Mouse (Mus musculus) lung, adult 18-20 months (tissue): ENCODE measurements around the gene Khnyn.

Experiments used
- DNase-seq, 2 experiments: peaks; one replicate each; pipeline ENCODE4 v3.0.0; 2022; ENCODE audit warnings: mixed read lengths in 2 of 2

Khnyn gene

DNA sequence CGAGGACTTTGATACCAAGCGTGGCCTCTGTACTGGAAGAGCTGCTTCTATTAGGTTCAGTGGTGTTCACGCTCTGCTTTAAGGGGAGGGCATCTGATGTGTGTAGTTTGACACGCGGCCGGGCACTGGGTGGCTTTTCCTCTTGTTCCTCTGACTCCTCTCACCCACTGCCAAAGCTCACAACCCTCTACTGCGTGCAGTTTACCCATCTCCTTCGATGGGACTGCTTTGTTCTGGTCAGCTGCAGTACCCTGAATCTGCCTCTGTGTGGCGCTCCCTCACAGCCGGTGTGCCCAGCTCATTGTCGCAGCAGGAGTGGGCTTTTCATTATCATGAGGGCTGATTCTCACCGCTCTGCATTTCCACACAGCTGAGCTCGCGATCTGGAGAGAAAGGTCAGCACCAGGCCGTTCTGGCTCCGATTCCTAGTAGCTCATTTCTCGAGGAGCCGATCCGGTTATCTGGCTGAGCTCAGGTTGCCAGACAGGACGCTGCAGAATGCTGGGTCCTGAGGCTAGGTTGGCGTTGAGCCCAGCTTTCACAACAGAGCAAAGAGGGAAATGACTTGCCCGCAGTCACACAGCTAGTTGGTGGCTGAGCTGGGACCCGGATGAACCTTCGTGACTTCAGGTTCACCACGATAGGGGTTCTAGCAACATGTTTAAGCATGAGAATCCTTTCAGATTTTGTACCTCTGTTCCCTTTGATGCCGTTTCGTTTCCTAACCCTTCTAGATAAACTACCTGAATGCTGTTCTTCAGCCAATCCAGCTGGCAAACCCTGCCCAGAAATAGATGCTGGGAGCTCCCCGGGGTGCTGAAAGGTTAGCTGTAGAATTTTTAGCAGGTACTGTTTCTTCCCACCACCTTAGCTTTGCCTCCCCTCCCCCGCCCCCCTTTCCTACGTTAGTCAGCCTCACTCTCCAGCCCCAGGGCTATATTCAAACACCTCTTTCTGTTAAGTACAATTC, 10.7 kb upstream of the Khnyn start:
- DNase-seq, result peak; percentile 78 to 79

DNA sequence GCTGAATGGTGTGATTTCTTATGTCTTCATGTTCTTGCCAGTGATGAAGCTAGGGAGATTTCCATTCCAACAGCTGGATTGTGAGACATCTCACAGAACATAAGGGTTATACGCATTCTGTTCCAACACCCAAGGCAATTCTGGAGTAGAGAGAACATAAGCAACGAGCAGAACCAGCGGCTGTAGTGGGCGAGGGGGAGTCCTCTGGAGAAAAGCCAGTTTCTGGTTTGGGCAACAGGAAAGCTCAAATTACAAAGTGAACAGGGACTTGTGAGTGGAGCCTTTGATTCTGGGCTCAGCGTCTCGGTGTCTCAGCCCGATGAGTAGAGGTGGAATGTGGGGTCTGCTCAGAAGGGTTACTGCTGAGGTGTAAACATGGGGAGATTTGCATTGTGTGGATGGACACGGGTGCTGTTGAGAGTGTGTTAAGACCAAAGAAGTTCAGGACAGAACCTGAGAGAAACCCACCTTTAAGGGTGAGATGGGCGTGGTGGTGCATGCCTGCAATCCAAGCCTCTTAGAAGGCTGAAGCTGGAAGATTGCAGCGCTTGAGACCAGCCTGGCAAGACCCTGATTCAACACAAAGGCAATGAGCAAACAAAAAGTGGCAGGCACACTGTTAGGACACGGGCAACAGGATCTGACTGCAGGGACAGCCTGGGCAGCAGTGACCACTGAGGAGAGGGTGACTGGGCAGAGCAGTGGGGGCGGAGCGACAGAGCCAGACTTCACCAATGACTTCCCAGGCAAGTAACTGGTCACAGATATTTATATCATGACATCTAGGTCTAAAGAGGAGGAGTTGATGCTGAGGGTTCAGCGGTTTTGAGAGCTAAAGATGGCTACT, 7.1 kb upstream of the Khnyn start:
- DNase-seq, result no peak

DNA sequence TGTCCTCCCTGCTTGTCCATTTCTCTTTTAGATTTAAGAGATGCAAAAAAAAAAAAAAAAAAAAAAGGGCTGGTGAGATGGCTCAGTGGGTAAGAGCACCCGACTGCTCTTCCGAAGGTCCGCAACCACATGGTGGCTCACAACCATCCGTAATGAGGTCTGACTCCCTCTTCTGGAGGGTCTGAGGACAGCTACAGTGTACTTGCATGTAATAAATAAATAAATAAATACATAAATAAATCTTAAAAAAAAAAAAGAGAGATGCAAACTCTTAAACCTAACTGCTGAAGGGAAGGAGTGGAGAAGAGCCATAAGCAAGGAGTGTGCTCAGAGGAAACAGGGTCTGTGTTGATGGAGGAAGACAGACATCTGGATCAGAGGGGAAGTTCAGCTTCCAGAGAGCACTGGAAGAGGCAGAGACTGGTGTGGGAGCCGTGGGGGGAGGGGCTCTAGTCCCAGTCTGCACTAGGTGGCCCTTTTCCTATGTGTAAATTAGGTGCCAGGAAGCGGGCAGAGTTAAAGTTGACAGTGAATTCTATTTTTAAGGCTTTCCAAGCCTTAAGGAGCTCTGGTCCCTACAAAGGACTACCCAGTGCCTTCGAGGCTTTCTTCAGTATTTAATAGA, 6.3 kb upstream of the Khnyn start:
- DNase-seq, result no peak

DNA sequence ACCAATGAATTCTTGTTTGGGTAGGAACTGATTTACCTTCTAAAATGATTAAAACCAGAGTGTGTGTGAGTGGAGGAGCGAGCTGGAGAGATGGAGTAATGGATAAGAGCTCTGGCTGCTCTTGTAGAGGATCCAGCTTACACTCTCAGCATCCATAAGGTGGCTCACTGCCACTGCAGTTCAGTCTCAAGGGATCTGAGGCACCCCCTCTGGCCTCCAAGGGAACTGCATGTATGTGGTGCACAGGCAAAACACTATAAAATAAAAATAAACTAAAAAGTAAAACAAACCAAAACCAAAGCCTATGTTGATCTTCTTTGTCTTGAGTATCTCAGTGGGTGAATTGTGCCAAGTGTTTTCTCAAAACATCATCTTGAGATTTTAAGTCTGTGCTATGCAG, 5.1 kb upstream of the Khnyn start:
- DNase-seq, result peak; percentile 72 to 82

DNA sequence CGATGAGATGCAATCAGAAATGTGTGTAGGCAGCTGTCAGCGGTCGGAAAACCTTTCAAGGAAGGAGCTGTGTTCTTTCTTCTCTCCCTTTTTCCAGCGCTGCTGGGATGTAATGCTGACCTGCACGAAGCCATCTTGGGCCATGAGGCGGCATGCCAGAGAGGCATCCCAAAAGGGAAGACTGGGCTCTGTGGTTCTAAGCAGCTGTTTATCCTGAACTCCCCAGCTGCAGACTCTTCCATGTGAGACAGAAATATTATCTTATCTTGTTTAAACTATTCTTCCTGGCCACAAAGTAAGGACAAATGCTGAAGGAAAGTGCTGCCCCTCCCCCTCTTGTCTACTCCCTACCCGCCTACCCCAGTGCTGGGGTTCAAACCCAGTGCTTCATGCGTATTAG, 3.8 kb upstream of the Khnyn start:
- no peak for DNase-seq

DNA sequence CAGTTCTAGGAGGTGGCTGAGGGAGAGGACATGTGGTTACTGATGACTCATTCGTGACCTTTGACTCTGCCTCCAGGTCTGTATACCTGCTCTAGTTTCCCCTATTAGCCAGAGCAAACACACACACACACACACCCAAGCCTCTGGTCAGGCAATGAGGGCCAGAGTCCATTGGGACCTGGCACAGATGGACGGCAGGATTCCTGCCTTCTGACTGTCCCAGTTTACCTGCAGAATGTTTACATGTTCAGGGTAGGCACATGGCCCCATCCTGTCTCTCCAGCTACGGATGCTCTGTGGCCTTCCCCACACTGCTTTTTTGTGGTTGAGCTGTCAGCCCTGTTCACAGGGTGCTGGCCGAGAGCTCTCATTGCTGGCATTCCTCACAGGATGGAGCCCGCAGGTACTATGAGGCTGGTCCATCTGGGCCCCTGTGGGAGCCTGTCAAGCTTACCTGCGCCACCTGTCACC, 2.5 kb upstream of the Khnyn start:
- peak in 1 of 2 experiments; percentile 56 for DNase-seq

DNA sequence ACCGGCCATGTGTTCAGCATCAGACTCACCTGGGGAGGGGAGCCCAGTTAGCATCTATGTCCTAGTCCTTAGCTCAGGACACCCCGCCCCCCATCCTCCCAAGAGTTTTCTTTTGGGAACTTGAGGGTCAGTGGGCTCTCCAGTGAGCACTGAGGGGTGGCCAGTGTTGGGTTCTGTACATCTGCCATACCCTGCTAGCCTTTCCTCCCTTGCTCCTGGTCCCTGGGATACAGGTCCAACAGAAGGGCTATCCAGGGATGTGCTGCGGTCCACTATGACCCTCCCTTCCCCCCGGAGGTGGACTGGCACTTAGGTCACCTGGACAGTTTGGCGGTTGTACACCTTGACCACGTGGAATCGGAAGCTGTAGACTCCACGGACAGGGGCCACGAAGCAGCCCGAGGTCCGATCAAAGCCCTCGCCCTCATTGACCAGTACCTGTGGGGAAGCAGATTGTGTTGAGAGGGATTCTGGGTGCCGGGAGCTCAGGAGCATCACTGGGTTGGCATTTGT, 1.5 kb upstream of the Khnyn start:
- DNase-seq, result no peak

DNA sequence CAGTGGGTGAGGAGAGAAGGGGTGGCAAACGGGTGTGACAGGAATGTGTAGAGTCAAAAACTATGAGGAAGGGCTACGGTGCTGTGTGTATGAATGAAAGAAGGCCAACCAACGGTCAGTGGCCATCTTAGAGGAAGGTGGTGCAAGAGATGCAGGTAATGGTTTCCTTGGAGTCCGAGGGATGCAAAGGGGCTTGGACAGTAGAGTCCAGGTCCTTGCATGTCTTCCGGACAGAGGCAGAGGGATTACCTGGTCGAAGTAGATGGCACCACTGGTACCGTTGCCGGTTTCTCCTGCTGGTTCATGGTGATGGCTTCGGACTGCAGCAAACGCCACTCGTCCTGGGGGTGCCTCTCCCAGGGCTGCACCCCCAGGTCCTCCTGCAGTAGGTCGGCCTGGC, 1.1 kb upstream of the Khnyn start:
- DNase-seq, result no peak

DNA sequence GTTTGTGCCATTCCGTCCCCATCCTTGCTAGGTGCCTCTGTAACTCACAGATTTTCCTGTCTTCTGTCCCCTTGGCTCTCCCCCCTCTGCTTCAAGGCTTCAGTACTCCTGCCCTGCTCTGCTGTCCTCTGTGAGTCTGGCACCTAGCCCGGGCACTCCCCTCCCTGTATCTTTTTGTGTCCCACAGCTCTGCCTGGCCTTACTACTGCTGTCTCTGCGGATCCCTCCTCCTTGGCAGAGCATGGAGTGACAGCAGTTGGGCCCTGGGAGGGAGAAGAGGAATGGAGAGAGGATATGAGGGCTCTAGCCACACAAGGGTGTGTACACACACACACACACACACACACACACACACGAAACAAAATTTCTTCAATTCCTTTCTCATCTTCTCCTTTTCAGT, 581 bp upstream of the Khnyn start, which contains the start of gene Cbln3:
Gene Cbln3, minus strand, starts transcription at position 227 of the 400 bp plus-strand sequence.
- peak; percentile 40 to 50 for DNase-seq

DNA sequence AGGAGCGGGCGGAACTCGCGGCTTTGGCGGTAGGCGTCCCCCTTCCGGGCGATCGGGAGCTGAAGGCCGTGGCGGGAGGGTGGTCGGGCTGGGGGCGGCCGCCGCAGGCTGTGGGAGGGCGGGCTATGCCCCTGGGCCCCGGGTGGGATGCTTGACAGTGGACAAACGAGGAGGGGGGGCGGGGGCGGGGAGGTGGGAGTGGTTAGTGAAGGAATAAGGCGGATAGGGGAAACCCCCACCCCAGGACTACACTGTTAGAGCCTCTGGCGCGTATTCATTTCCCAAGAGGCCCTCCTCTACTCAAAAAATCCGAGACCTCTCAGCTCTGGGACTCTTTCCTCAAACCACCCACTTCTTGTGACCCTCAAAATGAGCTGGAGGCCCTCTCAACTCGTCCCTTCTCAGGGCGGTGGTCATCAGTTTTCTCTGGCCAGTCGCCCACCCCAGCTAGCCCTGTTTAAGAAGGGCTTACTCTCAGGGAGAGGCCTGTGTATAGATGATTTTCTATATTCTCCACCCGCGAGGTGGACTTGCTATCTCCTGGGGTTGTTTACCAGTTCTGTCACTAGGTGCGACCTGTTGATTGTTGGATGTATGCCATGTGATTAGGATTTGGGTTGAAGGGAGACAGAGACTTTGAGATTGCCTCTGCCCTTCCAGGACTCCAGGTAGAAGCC, 505 bp downstream of the Khnyn start:
- no peak for DNase-seq

DNA sequence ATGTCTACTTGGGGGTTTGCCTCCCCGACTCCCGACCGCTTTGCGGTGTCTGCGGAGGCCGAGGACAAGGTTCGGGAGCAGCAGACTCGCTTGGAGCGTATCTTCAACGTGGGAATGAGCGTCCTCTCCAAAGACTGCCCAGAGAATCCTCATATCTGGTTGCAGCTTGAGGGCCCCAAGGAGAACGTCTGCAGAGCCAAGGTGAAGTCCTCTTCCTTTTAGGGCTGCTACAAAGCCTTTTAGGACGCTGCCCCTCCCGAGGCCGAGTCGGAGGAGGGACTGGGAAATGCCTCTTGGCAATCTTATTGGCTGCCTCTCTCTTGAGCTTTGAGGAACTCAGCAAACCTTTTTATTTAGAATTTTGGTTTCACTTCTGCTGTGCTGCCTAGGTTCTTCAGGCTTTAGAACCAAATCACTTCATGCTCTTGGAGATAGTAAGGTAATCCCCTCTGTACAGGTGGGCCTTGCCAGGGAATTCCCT, 1.1 kb downstream of the Khnyn start:
- peak; percentile 79 for DNase-seq

DNA sequence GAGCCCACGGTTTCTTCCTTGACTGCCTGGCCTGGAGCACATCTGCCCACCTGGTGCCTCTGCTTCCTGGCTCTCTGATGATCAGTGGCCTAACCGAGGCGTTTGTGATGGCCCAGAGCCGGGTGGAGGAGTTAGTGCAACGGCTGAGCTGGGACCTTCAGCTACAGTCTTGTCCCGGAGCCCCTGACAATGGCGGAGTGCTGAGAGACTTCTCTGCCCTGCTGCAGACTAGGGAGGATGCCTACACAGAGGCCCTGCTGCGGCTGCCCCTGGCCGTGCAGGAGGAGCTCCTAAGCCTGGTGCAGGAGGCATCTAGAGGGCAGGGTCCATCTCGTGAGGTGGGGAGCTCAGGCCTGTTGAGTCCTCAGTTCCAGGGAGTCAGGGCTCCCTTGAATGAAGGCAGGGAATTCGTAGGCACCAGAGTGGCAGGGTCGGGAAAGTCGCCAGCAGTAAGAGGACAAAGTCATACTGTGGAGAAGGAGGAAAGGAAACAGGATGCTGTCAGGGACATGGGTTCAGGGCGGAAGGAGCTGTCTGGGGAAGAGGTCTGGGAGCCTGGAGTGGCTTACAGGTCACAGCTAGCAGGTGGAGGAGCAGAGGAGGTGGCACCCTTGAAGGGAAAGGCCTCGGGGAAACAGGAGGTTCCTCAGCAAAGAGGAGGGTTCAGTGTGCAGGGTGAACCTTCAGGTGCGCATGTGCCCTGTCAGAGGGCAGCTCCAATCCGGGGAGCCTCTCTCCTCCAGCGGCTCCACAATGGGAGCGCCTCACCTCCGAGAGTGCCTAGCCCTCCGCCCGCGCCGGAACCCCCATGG, 2.0 kb downstream of the Khnyn start:
- no peak for DNase-seq

DNA sequence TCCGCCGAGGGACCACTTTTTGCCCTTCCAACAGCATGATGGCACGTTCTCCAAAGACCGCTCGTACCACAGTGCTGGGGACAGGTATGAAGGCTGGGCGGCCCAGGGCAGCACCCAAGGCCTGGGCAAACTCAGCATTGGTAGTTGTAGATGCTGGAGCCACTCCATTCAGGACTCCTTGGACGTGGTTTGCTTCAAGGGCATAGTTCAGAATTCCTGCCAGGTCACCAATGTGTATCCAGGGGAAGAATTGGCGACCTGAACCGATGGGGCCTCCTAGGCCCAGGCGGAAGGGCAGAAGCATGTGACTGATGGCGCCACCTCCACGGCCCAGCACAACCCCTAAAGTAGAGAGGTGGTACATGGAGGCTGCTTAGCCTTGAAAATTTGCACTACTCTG, 12.9 kb downstream of the Khnyn start:
- no peak for DNase-seq

DNA sequence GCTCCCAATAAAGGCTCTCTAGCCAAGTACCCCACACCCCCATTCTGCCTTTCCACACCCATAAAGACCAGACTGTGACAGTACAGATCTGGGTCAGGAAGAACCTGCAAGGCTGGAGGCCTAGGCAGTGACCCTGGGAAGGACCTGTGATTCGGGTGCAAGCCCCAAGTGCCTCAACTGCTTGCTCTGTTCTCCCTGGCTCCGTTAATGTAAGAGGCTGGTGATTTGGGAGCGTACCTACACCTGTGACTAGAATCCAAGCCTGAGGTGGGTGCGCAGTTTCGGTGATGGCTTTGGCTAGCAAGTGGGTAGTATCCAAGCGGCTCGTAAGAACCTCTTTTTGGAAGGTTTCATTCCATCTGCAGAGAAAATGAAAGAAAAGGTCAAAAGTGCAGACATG, 14.2 kb downstream of the Khnyn start:
- no peak for DNase-seq

DNA sequence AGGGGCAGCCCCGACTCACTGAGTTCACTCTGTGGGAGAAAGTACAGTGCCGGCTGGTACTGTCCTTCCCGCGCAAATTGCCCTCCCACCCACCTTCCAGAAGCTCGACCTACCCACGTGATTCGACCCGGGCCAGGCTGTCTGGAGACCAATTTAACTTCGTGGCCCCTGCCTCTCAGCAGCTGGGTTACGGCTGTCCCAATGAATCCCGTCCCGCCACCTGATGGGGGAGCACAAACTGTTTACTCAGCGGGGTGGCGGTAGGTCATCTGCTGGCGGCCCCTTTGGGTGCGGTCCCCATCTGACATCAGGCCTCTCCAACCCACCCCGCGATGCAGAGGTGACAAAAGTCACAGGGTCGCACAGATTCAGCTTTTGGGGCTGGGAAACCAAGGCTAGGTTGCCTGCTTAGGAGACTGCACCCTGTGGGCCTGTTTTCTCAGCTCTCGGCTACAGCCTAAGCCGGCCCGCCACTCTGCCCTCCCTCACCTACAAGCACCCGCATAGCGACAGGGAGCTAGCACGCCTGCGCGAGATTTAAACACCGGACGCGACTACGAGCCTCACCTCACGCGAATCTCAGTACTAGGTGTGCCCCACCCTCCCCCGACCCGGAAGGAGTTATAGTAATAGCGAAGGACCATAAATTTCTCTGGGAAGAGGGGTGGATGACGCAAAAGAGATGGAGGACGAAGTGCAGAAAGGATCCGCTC, 15.1 kb downstream of the Khnyn start, which contains the start of gene Sdr39u1:
Gene Sdr39u1, minus strand, starts transcription at position 593 of the 713 bp plus-strand sequence.
- DNase-seq, result peak; percentile 87 to 92

DNA sequence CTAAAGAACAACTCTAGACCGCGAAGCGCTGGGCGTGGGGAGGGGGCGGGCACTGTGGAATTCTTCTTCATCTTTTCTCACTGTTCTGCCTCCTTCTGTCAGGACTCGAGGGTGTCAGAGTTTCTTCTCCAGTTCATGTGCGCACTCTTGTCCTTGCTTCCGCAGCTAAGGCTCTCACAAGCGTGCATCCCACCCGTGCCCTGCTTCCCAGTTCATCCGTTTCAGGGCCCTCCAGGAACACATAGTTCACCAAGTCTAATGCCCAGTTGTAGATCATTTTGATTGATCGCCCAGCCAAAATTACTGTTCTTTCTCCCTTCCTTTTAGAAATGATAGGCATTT, 15.6 kb downstream of the Khnyn start:
- DNase-seq, result no peak

DNA sequence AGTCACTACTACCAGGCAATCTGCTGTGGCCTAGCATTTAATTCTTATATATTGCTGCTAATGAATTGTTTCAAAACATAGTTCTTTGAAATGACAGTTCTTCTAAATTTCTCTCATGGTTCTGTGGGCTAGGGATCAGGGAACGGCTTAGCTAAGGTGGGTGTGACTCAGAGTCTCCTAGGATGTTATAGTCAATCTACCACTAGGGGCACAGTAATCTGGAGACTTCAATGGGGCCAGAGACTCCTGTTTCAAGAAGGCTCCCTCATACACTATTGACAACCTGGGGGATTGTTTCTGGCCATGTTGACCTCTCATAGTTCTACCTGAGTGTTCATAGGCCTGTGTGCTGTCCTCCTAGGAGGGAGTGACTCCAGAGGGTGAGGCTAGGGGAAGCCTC, 20.8 kb downstream of the Khnyn start:
- DNase-seq, result no peak

DNA sequence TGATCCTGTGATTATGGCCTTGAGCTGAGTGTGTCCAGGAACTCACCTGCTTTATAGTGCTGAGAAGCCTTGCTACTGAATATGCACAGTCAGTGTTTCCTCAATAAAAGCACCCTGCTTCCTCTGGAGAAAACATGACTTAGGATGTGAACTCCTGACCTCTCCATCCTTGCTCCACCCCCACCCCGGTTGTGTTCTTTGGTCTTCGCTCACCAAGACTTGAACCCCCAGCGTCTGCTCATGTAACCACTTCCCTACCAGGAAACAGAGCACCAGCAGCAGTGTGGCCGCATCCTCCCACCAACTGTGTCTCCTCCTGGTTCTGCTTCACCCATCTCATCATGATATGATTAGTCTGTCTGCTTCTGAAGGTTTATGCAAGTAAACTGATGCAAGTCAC, 28.7 kb downstream of the Khnyn start:
- DNase-seq, result no peak

DNA sequence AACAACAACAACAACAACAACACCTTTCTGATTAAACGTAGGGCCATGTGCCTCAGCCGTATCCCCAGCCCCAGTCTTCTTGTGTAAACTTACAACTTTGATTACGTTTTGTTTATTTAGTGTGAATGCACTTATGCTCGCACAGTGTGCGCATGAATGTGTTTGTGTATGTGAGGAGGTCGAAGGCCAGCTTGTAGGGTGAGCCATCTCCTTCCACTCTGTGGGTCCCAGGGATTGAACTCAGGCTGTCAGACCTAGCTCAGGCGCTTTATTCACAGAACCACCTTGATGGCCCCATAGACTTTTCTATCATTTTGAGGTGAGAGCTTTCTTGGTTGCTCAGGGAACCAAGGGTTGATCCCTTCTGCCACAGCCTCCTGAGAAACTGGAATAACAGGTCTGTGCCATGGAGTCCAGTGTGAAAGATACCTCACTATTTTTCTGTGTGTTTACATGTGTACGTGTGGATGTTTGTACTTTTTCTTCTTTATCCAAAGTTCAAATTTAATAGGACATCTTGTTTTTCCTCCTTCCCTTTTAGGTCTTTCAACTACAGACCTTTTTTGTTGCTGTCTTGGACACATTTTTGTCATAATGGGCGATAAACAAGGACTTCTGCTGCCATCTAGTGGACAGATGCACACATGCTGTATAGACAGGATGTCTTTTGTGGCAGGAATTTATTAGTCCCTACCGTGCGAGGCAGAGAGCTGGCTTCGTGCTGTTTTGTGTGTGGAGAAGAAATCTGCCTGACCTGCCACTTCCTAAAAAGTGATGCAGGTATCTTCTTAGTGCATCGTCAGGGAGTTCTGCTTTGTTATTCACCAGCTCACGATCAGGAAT, 33.7 kb downstream of the Khnyn start:
- peak; percentile 46 to 75 for DNase-seq
